Mouse (Mus musculus): ENCODE results near the gene Mrps34. TPM values are rescaled to one million over a fixed set of nuclear protein-coding genes. Genes with fewer than 3 reads are reported as not detected.

Mrps34 gene
- polyA plus RNA-seq, 1 experiment from 2014 or later, result 82.3 TPM

GRCm38 (mm10) chr17:24873695-24874404 lies 21.1 kb upstream of the Mrps34 start:
- DNase-seq (ENCODE audit: low spot score) (no peak), ATAC-seq (ENCODE audit: insufficient number of reproducible peaks, low FRiP score, low TSS enrichment, low read depth) (no peak)
- Histone ChIP-seq H3K36me3 (ENCODE audit: control insufficient read depth, insufficient read depth, low read length) (no peaks in the 10 kb centered on the region), H3K27ac (replicated peaks; ENCODE audit: low read depth, low read length) (no peak overlapping the region), H3K4me1 (ENCODE audit: control insufficient read depth, insufficient read depth, low read length) (peaks cover 5% of the 10 kb centered on the region), H3K27me3 (ENCODE audit: control insufficient read depth, insufficient read depth, low read length) (no peaks in the 10 kb centered on the region), H3K4me2 (ENCODE audit: low read depth, severe bottlenecking) (no peak overlapping the region), H3K9me3 (ENCODE audit: control insufficient read depth, low read length) (no peaks in the 10 kb centered on the region), H3K9ac (ENCODE audit: low read length) (no peak overlapping the region), H3K4me3 (ENCODE audit: low read depth, low read length) (no peak overlapping the region)
- 45% methylated on average over 4 of the region's 4 CpGs for WGBS

DNA sequence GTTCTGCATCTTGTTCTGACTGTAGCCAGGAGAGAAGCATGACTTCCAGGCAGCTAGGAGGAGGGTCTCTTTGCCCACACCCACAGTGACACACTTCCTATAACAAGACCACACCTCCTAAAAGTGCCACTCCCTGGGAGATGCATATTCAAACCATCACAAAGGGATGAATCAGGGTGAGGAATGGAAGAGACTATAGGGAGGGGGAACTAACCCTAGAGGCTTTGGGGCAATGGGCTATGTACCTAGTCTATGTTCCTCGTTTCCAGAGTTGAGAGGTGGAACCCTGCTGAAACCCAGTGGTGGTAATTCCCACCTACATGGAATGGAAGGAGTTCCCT lies 20.5 kb upstream of the Mrps34 start:
- DNase-seq (ENCODE audit: low spot score), result no peak
- WGBS, result 67% methylated on average over 1 of the region's 1 CpGs
- H3K27me3 ChIP-seq (ENCODE audit: control insufficient read depth, insufficient read depth, low read length), result no peaks in the 10 kb centered on the region
- no peaks in the 10 kb centered on the region for H3K36me3 ChIP-seq (ENCODE audit: control insufficient read depth, insufficient read depth, low read length)
- H3K4me1 ChIP-seq (ENCODE audit: control insufficient read depth, insufficient read depth, low read length), result peaks cover 5% of the 10 kb centered on the region
- H3K4me3 ChIP-seq (ENCODE audit: low read depth, low read length), result no peak overlapping the region
- no peak overlapping the region for H3K9ac ChIP-seq (ENCODE audit: low read length)
- H3K27ac ChIP-seq (replicated peaks; ENCODE audit: low read depth, low read length), result no peak overlapping the region
- no peak for ATAC-seq (ENCODE audit: insufficient number of reproducible peaks, low FRiP score, low TSS enrichment, low read depth)
- no peaks in the 10 kb centered on the region for H3K9me3 ChIP-seq (ENCODE audit: control insufficient read depth, low read length)
- H3K4me2 ChIP-seq (ENCODE audit: low read depth, severe bottlenecking), result no peak overlapping the region

- 80% methylated on average over 8 of the region's 8 CpGs for WGBS
- no peak for ATAC-seq (ENCODE audit: insufficient number of reproducible peaks, low FRiP score, low TSS enrichment, low read depth)
- no peak overlapping the region for H3K4me3 ChIP-seq (ENCODE audit: low read depth, low read length)
Measured at GRCm38 (mm10) chr17:24874989-24875388, 19.9 kb upstream of the Mrps34 start.

GRCm38 (mm10) chr17:24877336-24878116 lies 17.4 kb upstream of the Mrps34 start:
- Histone ChIP-seq H3K27ac (replicated peaks; ENCODE audit: low read depth, low read length) (0 out of 2 replicates have a peak overlapping the region, but pooled peaks have one; percentile 21), H3K4me3 (ENCODE audit: low read depth, low read length) (no peak overlapping the region), H3K4me2 (ENCODE audit: low read depth, severe bottlenecking) (no peak overlapping the region), H3K4me1 (ENCODE audit: control insufficient read depth, insufficient read depth, low read length) (peaks cover 5% of the 10 kb centered on the region), H3K36me3 (ENCODE audit: control insufficient read depth, insufficient read depth, low read length) (no peaks in the 10 kb centered on the region), H3K9me3 (ENCODE audit: control insufficient read depth, low read length) (no peaks in the 10 kb centered on the region), H3K27me3 (ENCODE audit: control insufficient read depth, insufficient read depth, low read length) (no peaks in the 10 kb centered on the region), H3K9ac (ENCODE audit: low read length) (peak overlapping the region; percentile 40; the same call in 1 of the 2 replicates)
- no peak for DNase-seq (ENCODE audit: low spot score)
- WGBS, result 52% methylated on average over 10 of the region's 10 CpGs
- no peak for ATAC-seq (ENCODE audit: insufficient number of reproducible peaks, low FRiP score, low TSS enrichment, low read depth)

More at GRCm38 (mm10) chr17:24874989-24875388, 19.9 kb upstream of the Mrps34 start:
- H3K9ac ChIP-seq (ENCODE audit: low read length), result no peak overlapping the region
- no peak for DNase-seq (ENCODE audit: low spot score)
- H3K4me1 ChIP-seq (ENCODE audit: control insufficient read depth, insufficient read depth, low read length), result peaks cover 5% of the 10 kb centered on the region
- H3K9me3 ChIP-seq (ENCODE audit: control insufficient read depth, low read length), result no peaks in the 10 kb centered on the region
- H3K4me2 ChIP-seq (ENCODE audit: low read depth, severe bottlenecking), result no peak overlapping the region
- no peaks in the 10 kb centered on the region for H3K27me3 ChIP-seq (ENCODE audit: control insufficient read depth, insufficient read depth, low read length)
- H3K36me3 ChIP-seq (ENCODE audit: control insufficient read depth, insufficient read depth, low read length), result no peaks in the 10 kb centered on the region
- no peak overlapping the region for H3K27ac ChIP-seq (replicated peaks; ENCODE audit: low read depth, low read length)

- Histone ChIP-seq H3K36me3 (ENCODE audit: control insufficient read depth, insufficient read depth, low read length) (peaks cover 3% of the 10 kb centered on the region; the same call in 1 of the 2 replicates), H3K9ac (ENCODE audit: low read length) (peak overlapping the region; percentile 40; the same call in 1 of the 2 replicates), H3K27me3 (ENCODE audit: control insufficient read depth, insufficient read depth, low read length) (no peaks in the 10 kb centered on the region), H3K9me3 (ENCODE audit: control insufficient read depth, low read length) (no peaks in the 10 kb centered on the region), H3K4me3 (ENCODE audit: low read depth, low read length) (no peak overlapping the region), H3K4me2 (ENCODE audit: low read depth, severe bottlenecking) (no peak overlapping the region), H3K4me1 (ENCODE audit: control insufficient read depth, insufficient read depth, low read length) (peaks cover 5% of the 10 kb centered on the region), H3K27ac (replicated peaks; ENCODE audit: low read depth, low read length) (no peak overlapping the region)
- 27% methylated on average over 5 of the region's 5 CpGs for WGBS
- ATAC-seq (ENCODE audit: insufficient number of reproducible peaks, low FRiP score, low TSS enrichment, low read depth) (no peak; the same call in 1 of the 2 replicates), DNase-seq (ENCODE audit: low spot score) (peak; percentile 35)
Measured at GRCm38 (mm10) chr17:24878117-24878397, 16.9 kb upstream of the Mrps34 start.

DNA sequence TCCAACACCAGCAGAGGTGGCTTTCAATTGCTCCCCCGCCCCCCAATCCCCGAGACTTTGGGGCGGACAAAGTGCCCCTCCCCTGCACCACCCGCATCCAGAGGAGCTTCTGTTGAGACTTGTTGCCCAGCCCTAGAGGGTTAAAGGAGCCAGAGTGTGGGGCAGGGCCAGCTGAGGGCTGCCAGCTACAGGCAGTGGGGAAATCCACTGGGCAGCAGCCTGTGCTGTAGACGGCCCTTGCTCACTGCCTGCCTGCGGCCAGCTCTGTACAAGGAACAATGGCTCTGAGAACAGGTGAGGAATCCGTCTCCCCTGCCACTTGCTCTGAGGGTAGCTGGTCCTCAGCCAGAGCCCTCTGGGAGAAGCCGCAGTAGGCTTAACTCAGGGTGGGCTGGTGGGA lies 16.4 kb upstream of the Mrps34 start:
- WGBS, result 78% methylated on average over 8 of the region's 8 CpGs
- Histone ChIP-seq H3K4me1 (ENCODE audit: control insufficient read depth, insufficient read depth, low read length) (peaks cover 5% of the 10 kb centered on the region), H3K4me3 (ENCODE audit: low read depth, low read length) (no peak overlapping the region), H3K36me3 (ENCODE audit: control insufficient read depth, insufficient read depth, low read length) (peaks cover 5% of the 10 kb centered on the region; the same call in 1 of the 2 replicates), H3K4me2 (ENCODE audit: low read depth, severe bottlenecking) (no peak overlapping the region), H3K27ac (replicated peaks; ENCODE audit: low read depth, low read length) (no peak overlapping the region), H3K27me3 (ENCODE audit: control insufficient read depth, insufficient read depth, low read length) (no peaks in the 10 kb centered on the region), H3K9me3 (ENCODE audit: control insufficient read depth, low read length) (no peaks in the 10 kb centered on the region), H3K9ac (ENCODE audit: low read length) (no peak overlapping the region)
- DNase-seq (ENCODE audit: low spot score), result no peak
- ATAC-seq (ENCODE audit: insufficient number of reproducible peaks, low FRiP score, low TSS enrichment, low read depth), result no peak; the same call in 1 of the 2 replicates

- WGBS, result 51% methylated on average over 7 of the region's 7 CpGs
- H3K9ac ChIP-seq (ENCODE audit: low read length), result no peak overlapping the region
Measured at GRCm38 (mm10) chr17:24881738-24882440, 13.0 kb upstream of the Mrps34 start.

GRCm38 (mm10) chr17:24884391-24884790 lies 10.5 kb upstream of the Mrps34 start:
- Histone ChIP-seq H3K27ac (replicated peaks; ENCODE audit: low read depth, low read length) (no peak overlapping the region), H3K36me3 (ENCODE audit: control insufficient read depth, insufficient read depth, low read length) (peaks cover 5% of the 10 kb centered on the region; the same call in 1 of the 2 replicates), H3K4me2 (ENCODE audit: low read depth, severe bottlenecking) (no peak overlapping the region; the same call in 1 of the 2 replicates), H3K9ac (ENCODE audit: low read length) (no peak overlapping the region), H3K4me3 (ENCODE audit: low read depth, low read length) (no peak overlapping the region), H3K9me3 (ENCODE audit: control insufficient read depth, low read length) (no peaks in the 10 kb centered on the region), H3K27me3 (ENCODE audit: control insufficient read depth, insufficient read depth, low read length) (no peaks in the 10 kb centered on the region), H3K4me1 (ENCODE audit: control insufficient read depth, insufficient read depth, low read length) (peaks cover 15% of the 10 kb centered on the region; the same call in 1 of the 2 replicates)
- WGBS, result 86% methylated on average over 6 of the region's 6 CpGs
- ATAC-seq (ENCODE audit: insufficient number of reproducible peaks, low FRiP score, low TSS enrichment, low read depth), result no peak
- DNase-seq (ENCODE audit: low spot score), result no peak

More at GRCm38 (mm10) chr17:24881738-24882440, 13.0 kb upstream of the Mrps34 start:
- no peak overlapping the region for H3K4me2 ChIP-seq (ENCODE audit: low read depth, severe bottlenecking)
- no peak overlapping the region for H3K4me3 ChIP-seq (ENCODE audit: low read depth, low read length)
- peaks cover 5% of the 10 kb centered on the region; the same call in 1 of the 2 replicates for H3K36me3 ChIP-seq (ENCODE audit: control insufficient read depth, insufficient read depth, low read length)
- DNase-seq (ENCODE audit: low spot score) (peak; percentile 58), ATAC-seq (ENCODE audit: insufficient number of reproducible peaks, low FRiP score, low TSS enrichment, low read depth) (no peak)
- no peaks in the 10 kb centered on the region for H3K27me3 ChIP-seq (ENCODE audit: control insufficient read depth, insufficient read depth, low read length)
- peaks cover 12% of the 10 kb centered on the region for H3K4me1 ChIP-seq (ENCODE audit: control insufficient read depth, insufficient read depth, low read length)
- H3K27ac ChIP-seq (replicated peaks; ENCODE audit: low read depth, low read length), result no peak overlapping the region
- H3K9me3 ChIP-seq (ENCODE audit: control insufficient read depth, low read length), result no peaks in the 10 kb centered on the region

Measured in limb, embryonic 11.5 days (tissue).